Comparison of ENCODE assay signal across 9 mouse cellular contexts in the genomic region with DNA sequence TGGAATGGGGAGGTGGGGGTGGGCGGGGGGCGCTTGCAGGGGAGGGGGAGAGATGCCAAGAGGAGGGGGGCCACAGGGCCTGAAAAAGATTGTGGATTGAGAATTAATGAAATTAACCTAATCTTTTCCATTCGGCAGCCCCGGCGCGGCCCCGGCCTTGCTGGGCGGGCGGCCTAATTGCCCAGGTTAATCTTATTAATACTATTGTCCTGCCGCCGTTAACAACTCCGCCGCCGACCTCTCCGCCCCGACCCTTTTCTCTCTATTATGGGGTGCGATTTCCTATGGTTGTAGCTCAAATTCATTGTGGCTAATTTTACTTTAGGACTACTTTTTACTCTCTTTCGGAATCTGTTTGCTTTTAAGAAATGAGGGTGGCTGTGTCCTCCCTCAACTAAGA. TPM values are rescaled to one million over a fixed set of nuclear protein-coding genes. Genes with fewer than 3 reads are reported as not detected.
DNase-seq lines count a peak whose midpoint lies in the region; ATAC-seq and TF ChIP-seq lines count a peak whose summit lies in the region.
"Had no signal": no experiment of that assay in that cellular context is flagged by ENCODE, and none has a peak within 500 bp of the region (broad histone marks: within the 10 kb centered on the region; RNA-seq: fewer than 3 reads in every experiment).

No protein-coding gene starts in this region.

- DNase-seq in lung, adult 2 months = no peak
- no peak for DNase-seq in liver, embryonic 13.5 days
- no peak for DNase-seq in urinary bladder, postnatal 36 days (ENCODE audit: low spot score in 2 of 2)
- no peak for DNase-seq in T-cell, adult 2 months (ENCODE audit: low spot score)
- no peak for DNase-seq in lung, adult 18-20 months

- H3K36me3 ChIP-seq in lung, embryonic 15.5 days = no peaks in the 10 kb centered on the region
- H3K36me3 ChIP-seq in heart, embryonic 16.5 days (ENCODE audit: control insufficient read depth, insufficient read depth) = no peaks in the 10 kb centered on the region
- no peaks in the 10 kb centered on the region for H3K36me3 ChIP-seq in liver, embryonic 13.5 days
- no peaks in the 10 kb centered on the region for H3K36me3 ChIP-seq in stomach, embryonic 15.5 days

- H3K9me3 ChIP-seq in lung, embryonic 15.5 days = no peaks in the 10 kb centered on the region
- no peaks in the 10 kb centered on the region for H3K9me3 ChIP-seq in heart, embryonic 16.5 days (replicated peaks; ENCODE audit: control insufficient read depth, low read length)
- H3K9me3 ChIP-seq in liver, embryonic 13.5 days (replicated peaks) = no peaks in the 10 kb centered on the region
- no peaks in the 10 kb centered on the region for H3K9me3 ChIP-seq in stomach, embryonic 15.5 days

- H3K27me3 ChIP-seq in lung, embryonic 15.5 days = peaks cover 99% of the 10 kb centered on the region
- H3K27me3 ChIP-seq in heart, embryonic 16.5 days (ENCODE audit: control insufficient read depth, insufficient read depth, low read length) = peaks cover 76% of the 10 kb centered on the region
- peaks cover 100% of the 10 kb centered on the region for H3K27me3 ChIP-seq in liver, embryonic 13.5 days
- peaks cover 77% of the 10 kb centered on the region for H3K27me3 ChIP-seq in stomach, embryonic 15.5 days (replicated peaks)

- ATAC-seq in lung, embryonic 15.5 days (ENCODE audit: borderline replicate concordance, extremely low read depth, low FRiP score, low TSS enrichment) = no peak
- no peak for ATAC-seq in heart, embryonic 16.5 days (replicated peaks; ENCODE audit: extremely low read depth, insufficient read depth, low FRiP score)
- ATAC-seq in liver, embryonic 13.5 days (ENCODE audit: low read depth) = no peak
- ATAC-seq in stomach, embryonic 15.5 days (ENCODE audit: insufficient read depth, low FRiP score, low read depth) = no peak

- peak overlapping the region; percentile 49 for H3K4me3 ChIP-seq in lung, embryonic 15.5 days
- no peak overlapping the region for H3K4me3 ChIP-seq in lung, adult 2 months (replicated peaks; ENCODE audit: extremely low read depth, low read depth, low read length)
- H3K4me3 ChIP-seq in heart, embryonic 16.5 days (ENCODE audit: low read length) = peak overlapping the region; percentile 70
- H3K4me3 ChIP-seq in liver, embryonic 13.5 days (replicated peaks) = peak overlapping the region; percentile 52
- H3K4me3 ChIP-seq in stomach, embryonic 15.5 days (replicated peaks) = peak overlapping the region; percentile 54

- no peak for TF ChIP-seq CTCF in lung, adult 2 months (IDR thresholded peaks at IDR 0.05; ENCODE audit: insufficient read depth, low read length)

- TF ChIP-seq POLR2A in lung, adult 2 months (IDR thresholded peaks at IDR 0.05; ENCODE audit: borderline replicate concordance, extremely low read depth, low read depth, low read length) = no peak

- no peak overlapping the region for H3K9ac ChIP-seq in lung, embryonic 15.5 days
- no peak overlapping the region for H3K9ac ChIP-seq in heart, embryonic 16.5 days (ENCODE audit: low read length)
- H3K9ac ChIP-seq in liver, embryonic 13.5 days = no peak overlapping the region
- no peak overlapping the region for H3K9ac ChIP-seq in stomach, embryonic 15.5 days

- H3K27ac ChIP-seq in lung, embryonic 15.5 days = no peak overlapping the region
- no peak overlapping the region for H3K27ac ChIP-seq in heart, embryonic 16.5 days (ENCODE audit: low read length)
- no peak overlapping the region for H3K27ac ChIP-seq in liver, embryonic 13.5 days
- no peak overlapping the region for H3K27ac ChIP-seq in stomach, embryonic 15.5 days

- under 1% methylated on average over 16 of the region's 18 CpGs for WGBS in lung, embryonic 15.5 days
- WGBS in lung, adult 2 months = 5% methylated on average over 17 of the region's 18 CpGs
- 2% methylated on average over 16 of the region's 18 CpGs for WGBS in heart, embryonic 16.5 days
- 1% methylated on average over 17 of the region's 18 CpGs for WGBS in liver, embryonic 13.5 days (ENCODE audit: insufficient replicate concordance)
- 3% methylated on average over 17 of the region's 18 CpGs for WGBS in stomach, embryonic 15.5 days

- peak overlapping the region; percentile 99 for H3K4me2 ChIP-seq in lung, embryonic 15.5 days
- peak overlapping the region; percentile 90 for H3K4me2 ChIP-seq in heart, embryonic 16.5 days (ENCODE audit: low read depth, low read length)
- peak overlapping the region; percentile 65 for H3K4me2 ChIP-seq in liver, embryonic 13.5 days
- peak overlapping the region; percentile 98 for H3K4me2 ChIP-seq in stomach, embryonic 15.5 days

- peaks cover 27% of the 10 kb centered on the region for H3K4me1 ChIP-seq in lung, embryonic 15.5 days
- H3K4me1 ChIP-seq in lung, adult 2 months (ENCODE audit: control insufficient read depth, insufficient read depth, low read length) = no peaks in the 10 kb centered on the region
- H3K4me1 ChIP-seq in heart, embryonic 16.5 days (ENCODE audit: control insufficient read depth, insufficient read depth, low read length) = peaks cover 25% of the 10 kb centered on the region
- H3K4me1 ChIP-seq in liver, embryonic 13.5 days (replicated peaks) = peaks cover 8% of the 10 kb centered on the region
- peaks cover 23% of the 10 kb centered on the region for H3K4me1 ChIP-seq in stomach, embryonic 15.5 days

RNA-seq across cellular contexts. Expression of a gene that starts 0.4 kb away (rescaled TPM):
- 0.31 TPM in 1 of 2 replicates, not detected in the other for polyA plus RNA-seq in lung, embryonic 15.5 days (2015; fragmentation: Nextera tagmentation; extraction: Ambion mirVana)
- 0.08 and 0.95 TPM in 2 replicates for polyA plus RNA-seq in lung, adult 2 months (2012; rRNA removed)
- polyA plus RNA-seq in heart, embryonic 16.5 days (2015; fragmentation: Nextera tagmentation; extraction: Ambion mirVana) = 0.39 and 0.43 TPM in 2 replicates
- polyA plus RNA-seq in liver, embryonic 13.5 days (2015; fragmentation: Nextera tagmentation; extraction: Ambion mirVana) = 0.08 and 0.12 TPM in 2 replicates
- polyA plus RNA-seq in stomach, embryonic 15.5 days (2015; fragmentation: Nextera tagmentation; extraction: Ambion mirVana) = 0.60 and 1.4 TPM in 2 replicates
- polyA plus RNA-seq: cerebellum, adult 2 months had no signal
